Mouse (Mus musculus) urinary bladder, postnatal 4 days (tissue): Measurements from ENCODE around the gene Glt28d2.
A peak's percentile ranks its signal among the peaks of the same experiment; 100 is the strongest.
"Not testable (repeated sequence)": the region's sequence is repeated elsewhere in the genome, so short reads cannot be mapped to it uniquely, and the experiment has no call there.

Experiments used
- DNase-seq, 2 experiments: peaks; one replicate each; pipeline ENCODE4 v3.0.0; 2021 to 2022; ENCODE audit warnings: low spot score in 2 of 2

The Glt28d2 gene

GRCm38 (mm10) chr3:85887239-85887827, at the start of gene Glt28d2, which contains the start of gene Gm37240:
TSS of gene Glt28d2 (minus strand) at chr3:85887516.
TSS of gene Gm37240 (minus strand) at chr3:85887518.
- DNase-seq: peak; percentile 79 to 82

- no peak for DNase-seq
Observed at GRCm38 (mm10) chr3:85933586-85933985, 46.3 kb upstream of the Glt28d2 start.

- no peak for DNase-seq
Observed at GRCm38 (mm10) chr3:85931859-85932258, 44.5 kb upstream of the Glt28d2 start.

GRCm38 (mm10) chr3:85930671-85931255, 43.4 kb upstream of the Glt28d2 start:
- no peak for DNase-seq

DNA sequence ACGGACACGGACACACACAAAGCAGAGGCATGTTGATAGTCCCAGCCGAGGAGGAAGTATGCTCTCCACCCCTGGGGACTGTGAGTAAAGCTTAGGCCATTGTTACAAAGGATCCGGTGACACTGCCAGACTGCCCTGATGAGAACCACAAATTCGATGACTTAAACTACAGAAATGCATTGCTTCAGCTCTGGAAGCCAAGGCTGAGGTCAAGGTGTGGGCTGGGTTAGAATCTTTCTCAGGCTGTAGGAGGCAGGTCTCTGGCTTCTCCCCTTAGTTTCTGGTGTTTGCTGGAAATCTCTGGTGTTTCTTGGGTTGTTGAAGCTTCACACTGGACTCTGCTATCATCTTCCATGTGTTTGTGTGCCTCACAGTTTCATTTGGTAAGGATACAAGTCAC, 42.4 kb upstream of the Glt28d2 start:
- DNase-seq: no peak

DNA sequence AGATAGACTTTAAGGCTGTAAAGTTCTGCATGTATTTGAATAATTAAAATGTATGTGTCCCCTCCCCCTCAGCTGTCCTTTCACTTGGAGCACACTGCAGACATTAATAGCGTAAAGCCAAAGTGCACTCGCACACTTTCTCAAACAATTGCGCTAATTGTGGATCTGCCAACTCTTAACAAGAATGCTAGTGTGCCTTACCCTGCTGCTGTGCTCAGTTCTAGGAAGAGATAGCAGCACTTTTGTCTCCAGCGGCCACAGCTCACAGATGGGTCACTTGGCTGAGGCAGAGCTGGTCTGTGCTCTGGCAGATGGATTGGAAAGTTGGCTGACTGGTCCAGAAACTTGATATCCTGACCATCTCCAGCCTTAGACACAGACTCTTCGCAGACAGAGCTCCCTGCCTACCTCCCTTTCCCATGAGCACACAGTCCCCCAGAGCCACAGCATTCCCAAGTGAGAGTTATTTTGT, 40.9 kb upstream of the Glt28d2 start:
- DNase-seq: no peak

GRCm38 (mm10) chr3:85927296-85927695, 40.0 kb upstream of the Glt28d2 start:
- DNase-seq: no peak

DNA sequence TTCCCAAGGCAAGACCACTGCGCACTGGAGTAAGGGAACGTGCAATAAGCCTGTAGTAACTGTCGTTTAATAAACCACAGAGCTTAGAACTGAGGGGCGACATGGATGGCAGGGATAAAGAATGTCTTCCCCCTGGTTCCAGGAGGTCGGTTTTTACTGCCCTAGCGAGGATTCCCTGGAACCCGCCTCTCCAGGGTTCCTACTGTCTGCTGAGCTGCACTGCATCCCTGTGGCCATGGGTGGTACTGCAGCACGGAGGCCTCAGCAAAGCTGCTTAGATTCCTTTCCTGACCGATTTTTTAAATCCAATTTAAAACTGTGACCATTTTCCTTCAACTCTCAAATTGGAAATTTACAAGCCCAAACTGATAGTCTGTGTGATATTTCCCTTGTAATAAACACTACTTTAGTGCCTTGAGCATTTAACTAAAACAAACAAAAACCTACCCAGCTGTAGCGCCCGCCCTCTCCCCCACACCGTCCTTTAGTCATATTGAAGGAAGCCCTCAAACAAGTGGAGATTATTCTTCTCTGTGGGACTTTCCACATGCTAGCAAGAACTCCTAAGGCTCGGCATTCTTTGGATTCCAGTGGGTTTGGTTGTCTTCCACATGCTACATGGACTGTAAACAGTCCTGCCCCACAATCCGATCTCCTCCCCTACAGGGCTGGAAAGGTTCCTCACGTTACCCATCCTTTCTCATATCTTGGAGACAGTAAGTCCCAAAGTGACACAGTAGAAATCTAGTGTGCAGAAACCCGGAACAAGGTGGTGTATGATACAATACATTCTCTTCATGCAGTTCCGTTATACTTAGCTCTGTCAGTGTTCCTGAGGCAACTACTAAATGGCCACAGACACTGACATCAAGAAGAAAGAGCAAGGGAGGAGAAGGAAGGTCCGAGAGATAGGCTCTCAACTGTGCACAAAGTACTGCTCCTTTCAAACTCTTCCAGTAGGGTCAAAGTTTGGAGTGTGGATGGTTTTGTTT, 36.9 kb upstream of the Glt28d2 start:
- peak; percentile 52 to 84 for DNase-seq

- DNase-seq: no peak
Observed at GRCm38 (mm10) chr3:85923343-85923742, 36.0 kb upstream of the Glt28d2 start.

DNA sequence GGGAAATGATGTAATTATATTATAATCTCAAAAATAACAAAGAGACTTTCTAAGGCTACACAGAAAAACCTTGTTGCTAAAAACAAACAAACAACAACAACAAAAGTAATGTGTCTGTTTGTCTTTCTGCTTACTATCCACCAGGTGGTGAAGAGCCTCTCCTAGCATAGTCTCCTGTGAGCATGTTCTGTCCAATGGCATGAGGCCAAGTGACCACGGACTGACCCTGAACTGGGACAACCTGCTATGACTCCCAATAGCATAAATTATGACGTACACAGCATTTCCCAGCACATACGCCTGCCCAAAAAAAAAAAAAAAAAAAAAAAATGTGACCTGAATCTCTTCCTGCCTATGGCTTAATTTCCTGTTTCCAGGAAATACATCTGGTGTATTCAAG, 35.0 kb upstream of the Glt28d2 start:
- no peak for DNase-seq

GRCm38 (mm10) chr3:85920671-85921070, 33.4 kb upstream of the Glt28d2 start:
- not testable (repeated sequence) for DNase-seq

DNA sequence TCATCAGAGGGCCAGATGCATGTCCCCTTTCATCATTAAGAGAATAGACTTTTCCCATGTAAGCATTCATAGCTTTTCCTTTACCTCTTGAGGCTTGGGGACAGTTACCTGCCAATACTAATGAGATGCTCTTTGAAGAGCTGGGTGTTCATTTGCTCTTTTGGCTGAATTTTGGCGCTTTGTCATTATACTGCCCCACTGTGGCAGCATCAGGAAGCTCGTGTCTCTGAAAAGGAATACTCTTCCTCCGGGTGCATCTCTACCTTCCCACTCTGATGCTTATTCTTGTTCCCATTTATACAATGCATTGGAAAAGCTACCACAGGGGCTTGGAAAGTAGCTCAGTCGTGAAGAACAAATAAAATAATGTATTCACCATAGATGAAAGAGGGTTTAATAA, 30.3 kb upstream of the Glt28d2 start:
- DNase-seq: no peak

DNA sequence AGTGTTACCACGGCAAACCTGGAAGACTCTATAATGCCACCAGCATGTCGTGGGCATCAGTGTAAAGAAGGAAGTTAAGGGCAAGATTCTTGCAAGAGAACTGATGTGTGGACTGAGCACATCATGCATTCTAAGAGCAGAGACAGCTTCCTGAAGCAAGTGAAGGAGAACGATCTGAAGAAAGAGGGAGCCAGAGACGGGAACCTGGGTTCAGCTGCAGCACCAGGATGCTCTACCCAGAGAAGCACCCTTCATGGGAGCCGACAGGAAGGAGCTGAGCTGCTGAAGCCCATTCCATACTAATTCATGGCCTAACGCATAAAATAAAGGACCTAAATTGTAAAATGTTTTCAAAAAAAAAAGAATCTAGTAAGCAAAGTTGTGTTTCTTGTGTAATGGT, 27.5 kb upstream of the Glt28d2 start:
- no peak for DNase-seq

DNA sequence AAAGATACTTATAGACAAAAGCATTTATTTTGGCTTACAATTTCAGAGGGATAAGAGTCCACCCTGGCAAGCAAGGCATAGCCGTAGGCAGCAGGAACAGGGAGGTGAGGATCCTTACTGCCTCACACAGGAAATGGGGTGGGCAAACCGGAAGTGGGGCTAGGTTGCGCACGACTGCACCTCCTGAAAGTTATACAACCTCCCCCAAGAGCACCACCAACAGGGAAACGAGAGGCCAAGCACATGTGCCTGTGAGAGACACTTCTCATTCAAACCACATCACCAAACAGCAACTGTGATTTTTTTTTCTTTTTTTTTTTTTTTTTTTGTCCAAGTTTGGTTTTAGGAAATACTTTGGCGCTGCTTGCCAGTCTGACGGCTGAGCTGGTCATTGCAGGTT, 19.8 kb upstream of the Glt28d2 start:
- DNase-seq: no peak

GRCm38 (mm10) chr3:85904371-85904770, 17.1 kb upstream of the Glt28d2 start:
- no peak for DNase-seq

- DNase-seq: no peak
Observed at GRCm38 (mm10) chr3:85895020-85895419, 7.7 kb upstream of the Glt28d2 start.

DNA sequence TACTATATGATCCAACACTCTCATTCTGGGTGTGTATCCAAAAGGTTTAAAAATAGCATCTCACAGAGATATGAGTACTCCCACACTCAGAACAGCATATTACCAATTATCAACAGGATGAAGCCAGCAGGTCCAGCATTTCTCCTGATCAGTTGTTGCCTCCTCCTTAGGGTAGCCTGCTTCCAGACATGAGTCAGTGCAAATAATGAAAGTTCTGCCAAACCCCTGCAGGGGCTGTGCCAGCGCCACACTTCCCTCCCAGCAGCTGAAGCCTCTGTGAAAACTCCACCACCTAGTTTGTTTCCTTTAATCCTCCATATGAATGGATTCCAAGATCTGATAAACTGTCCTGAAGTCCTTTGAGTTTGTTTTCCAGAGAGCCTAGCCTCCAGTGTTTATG, 4.3 kb upstream of the Glt28d2 start:
- DNase-seq: no peak

DNA sequence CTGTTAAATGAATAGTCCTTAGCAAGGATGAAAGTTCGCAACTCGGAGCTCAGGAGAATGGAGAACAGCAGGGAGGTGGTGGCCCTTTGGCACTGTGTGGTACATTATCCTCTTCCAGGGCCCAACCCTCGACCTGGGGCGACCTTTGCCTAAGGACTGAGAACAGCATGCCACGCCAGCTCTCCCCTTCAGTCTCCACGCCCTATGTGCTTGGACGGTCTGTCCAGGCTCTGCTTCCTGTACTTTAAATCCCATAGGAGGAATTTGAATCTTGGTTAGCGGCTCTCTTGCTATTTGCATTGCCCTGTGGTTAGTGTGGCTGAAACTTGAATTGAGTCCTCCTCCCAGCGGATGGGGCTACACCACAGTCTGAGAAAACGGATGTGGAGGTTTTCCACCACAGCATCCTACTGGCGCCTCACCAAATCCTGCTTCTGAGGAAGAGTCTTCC, 930 bp upstream of the Glt28d2 start:
- DNase-seq: no peak

- DNase-seq: no peak
Observed at GRCm38 (mm10) chr3:85886636-85887238, 579 bp downstream of the Glt28d2 start.

GRCm38 (mm10) chr3:85885906-85886305, 1.4 kb downstream of the Glt28d2 start:
- DNase-seq: no peak

DNA sequence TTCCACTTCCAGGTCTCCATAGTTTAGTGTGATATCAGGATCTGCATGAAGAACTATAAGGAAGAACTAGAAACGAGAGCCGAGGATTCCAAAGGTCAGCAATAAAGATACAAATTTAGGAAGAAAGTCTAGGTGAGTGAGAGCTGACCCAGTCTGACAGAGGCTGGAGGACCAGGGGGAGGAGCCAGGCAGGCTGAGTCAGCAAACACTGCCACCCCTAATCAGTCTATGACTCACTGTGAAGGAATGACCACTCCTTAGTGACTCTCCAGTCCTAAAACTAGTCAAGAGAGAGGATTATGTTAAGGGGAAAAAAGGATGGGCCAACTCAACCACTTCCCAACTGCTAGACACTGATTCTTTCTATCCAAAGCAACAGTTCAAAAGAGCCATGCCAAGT, 6.6 kb downstream of the Glt28d2 start:
- DNase-seq: peak in 1 of 2 experiments; percentile 27

GRCm38 (mm10) chr3:85880068-85880467, 7.2 kb downstream of the Glt28d2 start:
- no peak for DNase-seq
